Mouse (Mus musculus) thymus, adult 2 months (tissue): ENCODE results near the gene BC005537.
"Not testable (repeated sequence)": the region's sequence is repeated elsewhere in the genome, so short reads cannot be mapped to it uniquely, and the experiment has no call there.

ENCODE experiments used
- CTCF ChIP-seq: fragments of 200-500 bp; IDR thresholded peaks from 2 replicates; pipeline ENCODE4 v1.5.1; 2012; ENCODE audit warnings: mild to moderate bottlenecking, control low read depth, low read length, moderate library complexity, borderline replicate concordance; ENCODE audit not compliant: control insufficient read depth, poor library complexity, insufficient read depth; ENCODE audit errors: extremely low read depth
- POLR2A ChIP-seq: fragments of 200-500 bp; IDR thresholded peaks from 2 replicates; pipeline ENCODE4 v1.6.1; 2012; ENCODE audit warnings: mild to moderate bottlenecking, low read length, control low read depth, moderate library complexity; ENCODE audit not compliant: control insufficient read depth, poor library complexity, insufficient read depth; ENCODE audit errors: extremely low read depth

DNA sequence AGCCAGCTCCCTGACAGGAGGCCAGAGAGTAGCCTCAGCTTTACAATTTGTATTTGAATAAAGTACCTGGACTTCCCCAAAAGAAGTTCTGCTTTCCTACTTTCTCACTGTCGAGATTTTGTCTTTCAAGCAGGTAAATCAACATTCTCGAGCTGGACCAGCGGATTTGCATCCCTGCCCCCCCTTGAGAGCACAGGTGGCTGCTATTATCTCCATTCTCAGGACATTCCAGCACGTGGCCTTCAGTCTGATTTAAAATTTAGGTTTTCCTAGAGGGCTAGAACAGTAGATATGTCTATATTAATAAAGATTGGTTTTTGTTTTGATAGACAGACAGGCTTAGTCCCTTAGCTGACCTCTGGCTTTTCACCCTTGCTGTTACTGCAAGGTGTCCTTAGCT is 33.6 kb upstream of the BC005537 start:
- TF ChIP-seq POLR2A, CTCF: not testable (repeated sequence)
